Mouse (Mus musculus): ENCODE results near the gene Mdc1.

The Mdc1 gene

DNA sequence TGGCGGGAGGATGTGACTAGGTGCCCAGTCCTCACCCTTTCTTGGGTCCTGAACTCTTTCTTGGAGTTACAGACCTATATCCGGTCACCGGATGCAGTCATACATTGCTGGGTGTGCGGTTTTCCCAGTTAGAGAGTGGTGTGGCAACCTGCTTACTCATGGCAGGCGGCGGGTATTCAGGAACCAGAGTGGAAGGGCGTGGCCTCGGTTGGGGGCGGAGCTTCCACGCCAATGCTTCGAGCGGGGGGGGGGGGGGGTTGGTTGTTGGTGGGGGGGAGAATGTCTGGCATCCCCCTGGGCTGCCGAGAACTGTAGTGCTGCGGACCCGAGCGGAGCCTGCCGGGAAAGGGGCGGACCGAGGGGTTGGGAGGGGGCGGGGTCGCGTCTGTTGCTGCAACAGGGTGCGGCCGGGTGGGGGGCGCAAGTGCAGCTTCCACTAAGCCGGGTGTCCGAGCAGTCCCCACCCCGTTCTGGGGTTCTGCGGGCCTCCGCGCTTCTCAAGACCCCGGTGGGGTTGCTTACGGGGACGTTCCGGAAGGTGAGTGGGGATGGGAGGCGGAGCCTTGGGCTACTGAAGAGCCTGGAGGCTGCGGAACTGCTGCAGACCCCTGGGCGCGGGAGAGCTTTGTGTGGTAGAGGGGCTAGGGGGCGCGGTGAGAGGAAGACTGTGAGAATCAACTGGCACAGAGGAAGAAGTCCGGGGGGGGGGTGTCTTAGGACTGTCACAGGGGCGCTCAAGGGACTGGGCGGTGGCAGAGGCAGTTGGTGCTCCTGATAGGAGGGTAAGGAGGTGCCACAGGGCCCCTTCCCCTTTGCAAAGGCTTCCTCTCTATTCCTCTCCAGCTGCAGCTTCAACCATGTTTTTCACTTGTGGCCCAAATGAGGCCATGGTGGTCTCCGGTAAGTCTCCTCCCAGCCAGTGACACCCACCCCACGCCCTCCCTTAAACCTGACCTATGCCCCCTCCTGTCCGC is 18.1 kb upstream of the Mdc1 start, which contains the start of gene Flot1:
Flot1 (plus strand) TSS at position 267 of the 974 bp plus-strand sequence.
- in situ Hi-C loops (cut with MboI) = no loop called here

DNA sequence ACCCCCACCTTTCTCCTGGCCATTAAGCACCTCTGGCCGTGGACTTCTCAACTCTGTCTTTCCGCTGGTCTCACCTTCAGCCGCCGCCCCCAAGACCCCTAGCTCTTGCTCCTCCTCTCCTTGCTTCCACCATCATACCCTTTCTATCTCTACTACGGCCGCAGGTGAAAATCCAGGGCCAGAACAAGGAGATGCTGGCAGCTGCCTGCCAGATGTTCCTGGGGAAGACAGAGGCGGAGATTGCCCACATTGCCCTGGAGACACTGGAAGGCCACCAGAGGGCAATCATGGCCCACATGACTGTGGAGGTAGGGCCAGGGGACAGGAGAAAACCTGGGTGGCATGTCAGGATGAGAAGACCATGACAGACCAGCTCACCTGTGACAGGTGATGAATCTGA is 16.9 kb upstream of the Mdc1 start:
- in situ Hi-C loops (cut with MboI) = no loop called here

DNA sequence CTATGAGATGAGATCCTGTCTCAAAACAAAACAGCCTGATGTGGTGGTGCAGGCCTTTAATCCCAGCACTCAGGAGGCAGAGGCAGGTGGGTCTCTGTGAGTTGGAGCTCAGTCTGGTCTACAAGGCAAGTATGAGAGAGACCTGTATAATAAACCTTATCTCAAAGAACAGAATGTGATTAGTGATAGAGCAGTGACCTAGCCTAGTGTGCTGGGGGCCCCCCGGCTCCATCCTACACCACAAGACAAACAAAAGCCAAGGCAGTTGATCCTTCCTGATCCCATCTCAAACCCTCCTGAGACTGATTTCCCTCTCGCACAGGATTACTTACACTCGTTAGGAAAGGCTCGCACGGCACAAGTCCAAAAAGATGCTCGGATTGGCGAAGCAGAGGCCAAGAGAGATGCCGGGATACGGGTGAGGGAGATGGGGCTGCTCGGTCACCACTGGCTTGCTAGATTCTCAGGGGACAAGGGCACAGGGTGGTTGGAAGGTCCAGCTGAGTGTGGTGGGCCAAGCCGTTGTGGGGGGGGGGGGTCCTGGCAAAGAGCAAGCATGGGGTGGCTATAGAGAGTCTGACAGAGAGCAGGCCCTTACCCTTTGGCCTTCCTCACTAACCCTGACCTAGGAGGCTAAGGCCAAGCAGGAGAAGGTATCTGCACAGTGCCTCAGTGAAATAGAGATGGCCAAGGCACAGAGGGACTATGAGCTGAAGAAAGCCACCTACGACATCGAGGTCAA is 16.0 kb upstream of the Mdc1 start:
- in situ Hi-C loops (cut with MboI) = no loop called here

DNA sequence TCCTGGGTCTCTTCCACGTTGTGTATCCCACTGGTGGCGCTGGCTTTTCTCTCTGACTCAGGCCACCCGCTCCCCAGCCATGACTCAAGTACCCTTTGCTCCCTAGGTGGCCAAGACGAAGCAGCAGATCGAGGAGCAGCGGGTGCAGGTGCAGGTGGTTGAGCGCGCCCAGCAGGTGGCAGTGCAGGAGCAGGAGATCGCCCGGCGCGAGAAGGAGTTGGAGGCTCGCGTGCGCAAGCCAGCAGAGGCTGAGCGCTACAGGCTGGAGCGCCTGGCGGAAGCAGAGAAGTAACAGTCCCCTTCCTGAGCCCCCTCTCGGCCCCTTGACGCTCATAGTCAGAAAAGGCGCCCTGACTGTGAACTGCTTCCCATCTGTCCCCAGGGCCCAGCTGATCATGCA is 11.6 kb upstream of the Mdc1 start:
- in situ Hi-C loops (cut with MboI) = loop anchor here (10.0 kb wide), 1 partner anchor 165 kb away; no protein-coding TSS in a partner anchor

DNA sequence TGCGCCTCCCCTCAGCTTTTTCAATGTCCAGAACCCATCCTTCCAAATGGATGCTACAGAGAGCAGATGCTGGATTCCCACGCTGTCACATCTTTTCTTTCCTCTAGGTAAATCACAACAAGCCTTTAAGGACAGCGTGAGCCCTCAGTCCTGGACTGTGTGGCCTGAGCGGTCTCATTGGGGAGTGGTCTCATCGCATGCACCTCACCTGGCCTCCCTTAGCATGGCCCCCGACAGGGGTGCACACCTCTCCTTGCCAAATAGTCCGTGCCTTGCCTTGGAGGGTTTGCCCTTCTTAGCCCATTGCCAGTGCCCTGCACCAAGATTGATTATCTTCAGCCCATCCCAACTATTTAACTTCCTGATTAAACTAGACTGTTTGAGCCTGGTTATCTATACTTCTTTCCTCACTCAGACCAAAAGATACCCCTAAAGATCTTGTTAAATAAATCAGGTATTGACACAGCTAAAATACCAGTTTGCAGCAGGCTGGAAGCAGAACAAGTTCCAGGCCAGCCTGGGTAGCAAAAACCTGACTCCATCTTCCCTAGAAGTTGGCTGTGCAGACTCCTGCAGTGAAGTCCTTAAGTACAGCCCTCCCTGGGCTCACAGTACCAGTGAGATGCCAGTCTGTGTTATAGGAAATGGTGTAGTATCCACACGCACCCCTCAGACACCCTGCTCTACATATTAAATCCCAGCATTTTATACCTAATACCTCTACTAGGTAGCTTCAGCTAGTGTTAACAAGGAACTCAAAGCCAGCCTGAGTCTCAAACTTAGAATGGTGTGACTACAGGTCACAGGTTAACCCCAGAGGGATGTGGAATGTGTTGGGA is 8.7 kb upstream of the Mdc1 start:
- in situ Hi-C loops (cut with MboI) = loop anchor here (10.0 kb wide), 1 partner anchor 162 kb away; no protein-coding TSS in a partner anchor

DNA sequence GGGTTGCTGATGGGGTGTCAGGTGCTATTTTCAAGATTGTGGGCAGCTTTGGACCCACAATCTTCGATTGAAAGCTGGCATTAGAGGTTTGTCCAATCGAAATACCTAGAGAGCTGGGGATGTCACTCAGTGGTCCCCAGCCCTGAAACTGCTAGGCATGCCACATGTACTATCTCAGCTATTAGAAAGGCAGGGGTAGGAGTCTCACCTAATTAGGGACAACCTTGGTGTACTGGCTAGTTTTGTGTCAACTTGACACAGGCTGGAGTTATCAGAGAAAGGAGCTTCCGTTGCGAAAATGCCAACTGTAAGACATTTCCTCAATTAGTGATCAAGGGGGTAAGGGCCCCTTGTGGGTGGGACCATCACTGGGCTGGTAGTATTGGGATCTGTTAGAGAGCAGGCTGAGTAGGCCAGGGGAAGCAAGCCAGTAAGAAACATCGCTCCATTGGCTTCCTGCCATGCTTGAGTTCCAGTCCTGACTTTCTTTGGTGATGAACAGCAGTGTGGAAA is 8.0 kb upstream of the Mdc1 start:
- in situ Hi-C loops (cut with MboI) = loop anchor here (10.0 kb wide), 1 partner anchor 162 kb away; no protein-coding TSS in a partner anchor

DNA sequence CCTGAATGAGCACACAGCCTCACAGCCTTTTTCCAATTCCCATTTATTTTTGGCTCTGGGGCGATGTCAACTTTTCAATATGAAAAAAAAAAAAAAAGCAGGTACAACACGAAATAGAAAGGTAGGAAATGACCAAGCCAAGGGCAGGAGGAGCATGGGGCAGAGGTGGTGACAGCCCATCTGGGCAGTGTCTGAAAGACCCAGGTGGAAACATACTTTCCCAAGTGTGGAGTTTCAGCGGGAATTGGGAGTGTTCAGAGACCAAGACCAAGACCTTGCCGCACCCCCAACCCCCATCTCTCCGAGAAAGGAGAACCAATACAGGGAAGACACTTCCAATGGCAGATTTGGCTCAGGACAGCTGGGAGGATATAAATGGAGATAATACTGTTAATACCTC is 7.4 kb upstream of the Mdc1 start:
- in situ Hi-C loops (cut with MboI) = loop anchor here (10.0 kb wide), 1 partner anchor 161 kb away; no protein-coding TSS in a partner anchor

DNA sequence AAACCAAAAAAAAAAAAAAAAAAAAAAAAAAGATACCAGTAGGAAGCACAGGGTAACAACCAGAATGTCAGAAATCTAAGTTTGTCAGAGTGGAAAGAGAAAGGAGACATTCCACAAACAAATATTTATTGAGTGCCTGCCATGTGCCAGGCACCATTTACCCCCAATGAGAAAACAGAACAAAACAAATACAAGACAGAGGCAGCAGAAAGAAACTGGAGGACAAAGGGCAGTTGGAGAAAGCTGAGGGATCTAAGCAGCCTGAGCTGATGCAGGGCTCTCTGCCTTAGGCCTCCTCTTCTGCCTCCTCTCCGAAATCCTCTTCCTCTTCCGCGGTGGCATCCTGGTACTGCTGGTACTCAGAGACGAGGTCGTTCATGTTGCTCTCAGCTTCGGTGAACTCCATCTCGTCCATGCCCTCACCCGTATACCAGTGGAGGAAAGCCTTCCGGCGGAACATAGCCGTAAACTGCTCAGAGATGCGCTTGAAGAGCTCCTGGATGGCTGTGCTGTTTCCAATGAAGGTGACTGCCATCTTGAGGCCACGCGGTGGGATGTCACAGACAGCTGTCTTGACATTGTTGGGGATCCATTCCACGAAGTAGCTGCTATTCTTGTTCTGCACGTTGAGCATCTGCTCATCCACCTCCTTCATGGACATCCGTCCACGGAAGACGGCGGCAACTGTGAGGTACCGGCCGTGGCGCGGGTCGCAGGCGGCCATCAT is 6.5 kb upstream of the Mdc1 start:
- in situ Hi-C loops (cut with MboI) = loop anchor here (5.0 to 10.0 kb wide), 3 partner anchors 37 to 160 kb away; partner anchors contain the start of genes Mrps18b and Ppp1r10

DNA sequence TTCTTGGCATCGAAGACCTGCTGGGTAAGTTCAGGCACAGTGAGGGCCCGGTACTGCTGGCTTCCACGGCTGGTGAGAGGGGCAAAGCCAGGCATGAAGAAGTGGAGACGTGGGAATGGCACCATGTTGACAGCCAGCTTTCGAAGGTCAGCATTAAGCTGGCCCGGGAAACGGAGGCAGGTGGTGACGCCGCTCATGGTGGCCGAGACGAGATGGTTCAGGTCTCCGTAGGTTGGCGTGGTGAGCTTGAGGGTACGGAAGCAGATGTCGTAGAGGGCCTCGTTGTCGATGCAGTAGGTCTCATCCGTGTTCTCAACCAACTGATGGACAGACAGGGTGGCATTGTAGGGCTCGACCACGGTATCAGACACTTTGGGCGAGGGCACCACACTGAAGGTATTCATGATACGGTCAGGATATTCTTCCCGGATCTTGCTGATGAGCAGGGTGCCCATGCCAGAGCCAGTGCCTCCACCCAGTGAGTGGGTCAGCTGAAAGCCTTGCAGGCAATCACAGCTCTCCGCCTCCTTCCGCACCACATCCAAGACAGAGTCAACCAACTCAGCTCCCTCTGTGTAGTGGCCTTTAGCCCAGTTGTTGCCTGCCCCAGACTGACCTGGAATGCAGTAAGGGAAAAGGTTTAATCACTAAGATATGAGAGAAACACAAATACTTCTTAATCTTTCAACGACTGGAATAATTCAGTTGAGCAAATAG is 5.7 kb upstream of the Mdc1 start:
- in situ Hi-C loops (cut with MboI) = loop anchor here (5.0 to 10.0 kb wide), 3 partner anchors 37 to 159 kb away; partner anchors contain the start of genes Mrps18b and Ppp1r10

DNA sequence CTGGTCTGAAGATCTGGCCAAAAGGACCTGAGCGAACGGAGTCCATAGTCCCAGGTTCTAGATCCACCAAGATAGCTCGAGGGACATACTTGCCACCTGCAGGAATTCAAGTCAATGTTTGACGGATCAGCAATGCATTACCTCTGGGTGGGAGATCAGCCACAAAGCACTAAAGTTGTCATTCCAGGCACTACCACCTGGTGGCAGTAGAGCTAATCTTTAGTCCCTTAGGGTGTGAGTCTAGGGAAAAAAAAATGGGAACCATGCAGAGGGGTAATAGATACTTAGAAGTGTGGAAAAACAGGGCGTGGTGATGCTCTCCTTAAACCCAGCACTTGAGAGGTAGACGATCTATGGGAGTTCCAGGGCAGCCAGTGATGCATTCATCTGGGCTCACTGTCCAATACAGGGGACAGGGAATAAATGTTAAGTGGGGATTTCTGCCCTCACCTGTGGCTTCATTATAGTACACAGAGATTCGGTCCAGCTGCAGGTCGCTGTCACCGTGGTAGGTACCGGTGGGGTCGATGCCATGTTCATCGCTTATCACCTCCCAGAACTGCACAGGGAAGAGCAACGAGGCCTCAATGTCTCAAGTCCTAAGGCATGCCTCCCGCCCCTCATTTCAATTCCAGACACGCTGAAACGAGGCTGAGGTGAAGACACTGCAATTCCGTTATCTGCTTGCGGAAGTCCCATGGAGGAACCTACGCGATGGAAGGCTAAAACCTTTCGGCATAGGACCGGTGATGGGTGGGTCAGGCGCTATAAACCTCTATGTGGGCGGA is 4.9 kb upstream of the Mdc1 start:
- in situ Hi-C loops (cut with MboI) = loop anchor here (5.0 to 10.0 kb wide), 3 partner anchors 36 to 158 kb away; partner anchors contain the start of genes Mrps18b and Ppp1r10

DNA sequence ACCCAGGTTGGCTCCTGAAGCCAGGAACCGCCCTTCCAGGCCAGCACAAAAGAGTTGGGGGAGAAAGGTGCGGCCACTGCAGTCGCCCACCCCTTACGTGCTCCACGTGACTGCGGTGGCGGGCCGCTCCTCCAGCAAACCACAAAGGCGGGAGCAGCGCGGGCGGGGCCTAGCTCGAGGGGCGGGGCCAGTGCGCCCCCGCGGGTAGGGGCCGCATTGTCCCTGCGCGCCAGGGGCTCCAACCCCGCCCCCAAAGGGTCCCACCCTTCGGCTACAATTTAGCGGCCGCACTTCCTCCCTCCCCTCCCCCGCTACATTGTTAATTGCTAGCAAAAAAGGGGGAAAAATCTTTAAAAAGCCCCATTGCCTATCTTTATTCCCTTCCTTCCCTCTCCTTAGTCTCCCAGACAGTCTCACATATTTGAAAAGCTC is 4.3 kb upstream of the Mdc1 start:
- in situ Hi-C loops (cut with MboI) = loop anchor here (5.0 to 10.0 kb wide), 3 partner anchors 35 to 158 kb away; partner anchors contain the start of genes Mrps18b and Ppp1r10

DNA sequence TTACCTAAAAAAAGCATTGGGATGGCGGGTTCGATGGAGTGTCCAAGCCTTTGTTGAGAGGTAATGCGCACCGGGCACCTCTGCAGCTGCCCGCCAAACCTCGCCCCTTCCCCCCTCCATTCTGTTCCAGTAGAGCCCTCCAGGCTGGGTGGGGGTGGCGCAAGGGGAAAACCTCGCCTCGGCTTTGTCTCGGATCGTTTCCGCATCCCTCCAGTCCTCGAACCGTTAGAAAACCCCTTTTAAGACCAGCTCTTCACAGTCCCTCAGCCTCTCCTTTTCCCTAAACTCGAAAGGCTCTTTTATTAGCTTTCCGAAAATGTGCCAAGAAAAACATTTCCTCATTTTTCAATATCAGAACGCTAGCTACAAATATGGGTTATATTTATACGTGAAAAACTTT is 3.8 kb upstream of the Mdc1 start:
- in situ Hi-C loops (cut with MboI) = loop anchor here (5.0 to 10.0 kb wide), 3 partner anchors 35 to 157 kb away; partner anchors contain the start of genes Mrps18b and Ppp1r10

DNA sequence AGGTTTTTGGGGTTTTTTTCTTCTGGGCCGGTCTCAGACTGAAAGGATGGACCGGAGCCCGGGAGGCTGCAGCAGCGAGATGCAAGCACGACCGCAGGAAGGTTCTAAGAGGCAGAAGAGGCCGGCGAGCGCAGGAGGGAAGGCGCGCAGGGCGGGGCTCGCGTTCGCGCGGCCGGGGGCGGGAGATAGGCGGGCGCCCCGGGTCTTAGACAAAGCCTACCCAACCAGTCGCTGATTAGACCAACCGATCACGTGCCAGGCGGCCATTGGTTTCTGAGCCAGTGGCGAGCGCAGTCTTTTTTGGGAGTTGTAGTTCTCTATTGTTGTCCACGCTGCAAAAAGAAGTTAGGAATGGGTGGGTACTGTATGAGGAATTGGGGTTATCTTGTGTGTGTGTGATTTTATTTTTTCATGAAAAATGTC is 3.2 kb upstream of the Mdc1 start, which contains the start of gene Tubb5:
Tubb5 (minus strand) TSS at position 185 of the 423 bp plus-strand sequence.
- in situ Hi-C loops (cut with MboI) = loop anchor here (5.0 to 10.0 kb wide), 3 partner anchors 34 to 157 kb away; partner anchors contain the start of genes Mrps18b and Ppp1r10

DNA sequence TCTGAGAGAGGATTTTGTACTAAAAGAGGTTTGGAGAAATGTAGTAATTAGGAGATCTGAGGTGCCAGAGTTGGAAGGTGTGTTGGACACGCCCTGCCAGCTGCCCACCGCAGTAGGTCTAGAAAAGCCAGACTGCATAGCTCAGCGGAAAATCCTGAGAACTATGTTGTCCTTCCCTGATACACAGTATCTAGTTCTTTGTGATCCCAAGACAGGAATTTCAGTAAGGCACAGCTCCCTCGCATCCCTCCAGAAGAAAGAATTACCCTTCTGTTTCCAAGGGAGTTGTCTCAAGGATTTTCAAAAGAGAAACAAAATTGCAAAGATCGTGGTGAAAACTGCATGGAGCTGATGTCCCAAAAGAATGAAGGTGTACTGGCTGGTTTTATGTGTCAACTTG is 2.7 kb upstream of the Mdc1 start:
- in situ Hi-C loops (cut with MboI) = loop anchor here (5.0 to 10.0 kb wide), 3 partner anchors 34 to 156 kb away; partner anchors contain the start of genes Mrps18b and Ppp1r10

DNA sequence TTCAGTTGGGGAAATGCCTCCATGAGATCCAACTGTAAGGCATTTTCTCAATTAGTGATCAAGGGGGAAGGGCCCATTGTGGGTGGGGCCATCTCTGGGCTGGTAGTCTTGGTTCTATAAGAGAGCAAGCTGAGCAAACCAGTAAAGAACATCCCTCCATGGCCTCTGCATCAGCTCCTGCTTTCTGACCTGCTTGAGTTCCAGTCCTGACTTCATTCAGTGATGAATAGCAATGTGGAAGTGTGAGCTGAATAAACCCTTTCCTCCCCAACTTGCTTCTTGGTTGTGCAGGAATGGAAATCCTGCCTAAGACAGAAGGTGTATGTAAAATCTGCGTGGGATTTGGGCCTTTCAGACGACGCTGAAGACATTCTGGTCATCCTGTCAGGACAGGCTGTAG is 2.3 kb upstream of the Mdc1 start:
- in situ Hi-C loops (cut with MboI) = loop anchor here (5.0 to 10.0 kb wide), 3 partner anchors 33 to 156 kb away; partner anchors contain the start of genes Mrps18b and Ppp1r10

DNA sequence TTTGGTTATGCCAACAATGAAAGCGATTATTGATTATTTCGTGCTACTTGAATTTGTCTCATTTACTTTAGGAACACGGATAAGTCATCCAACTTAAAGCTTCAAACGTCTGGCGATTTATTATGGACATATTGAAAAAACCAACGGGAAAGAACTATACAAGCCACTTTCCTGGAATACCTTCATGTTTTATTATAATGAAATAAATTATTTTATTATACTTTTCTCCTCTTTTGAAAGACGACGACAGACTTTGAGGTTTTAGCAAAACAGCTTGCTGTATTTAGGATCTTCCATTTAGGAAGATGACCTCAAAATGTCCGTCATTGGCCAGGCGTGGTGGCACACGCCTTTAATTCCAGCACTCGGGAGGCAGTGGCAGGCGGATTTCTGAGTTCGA is 754 bp upstream of the Mdc1 start:
- in situ Hi-C loops (cut with MboI) = no loop called here

DNA sequence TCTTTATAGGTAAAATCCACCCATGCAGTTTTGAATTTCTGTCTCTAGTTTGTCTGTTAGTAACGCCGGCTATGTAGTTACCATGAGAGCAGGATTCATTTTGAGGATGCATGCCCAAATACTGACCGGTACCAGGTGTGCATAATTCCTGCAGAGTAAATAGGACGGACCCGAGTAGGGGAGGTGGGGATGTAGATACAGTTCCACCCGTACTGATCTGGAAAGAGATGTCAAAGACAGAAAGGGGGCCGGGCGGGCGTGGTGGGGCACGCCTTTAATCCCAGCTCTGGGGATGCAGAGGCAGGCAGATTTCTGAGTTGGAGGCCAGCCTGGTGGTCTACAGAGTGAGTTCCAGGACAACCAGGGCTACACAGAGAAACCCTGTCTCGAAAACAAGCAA is 691 bp downstream of the Mdc1 start:
- in situ Hi-C loops (cut with MboI) = no loop called here

DNA sequence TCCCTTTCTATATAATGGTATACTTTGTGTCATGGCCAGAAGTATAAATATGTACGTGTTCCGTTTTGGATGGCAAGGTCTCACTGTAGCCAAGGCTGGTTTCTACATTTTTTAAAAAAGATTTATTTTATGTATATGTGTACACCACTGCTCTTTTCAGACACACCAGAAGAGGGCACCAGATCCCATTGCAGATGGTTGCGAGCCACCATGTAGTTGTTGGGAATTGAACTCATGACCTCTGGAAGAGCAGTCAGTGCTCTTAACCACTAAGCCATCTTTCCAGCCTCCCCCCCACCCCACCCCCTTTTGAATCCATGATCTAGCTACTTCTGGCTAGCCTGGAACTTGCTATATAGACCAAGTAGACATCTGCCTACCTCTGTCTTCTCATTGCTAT is 2.2 kb downstream of the Mdc1 start:
- in situ Hi-C loops (cut with MboI) = no loop called here

All from mature B cell (primary cell).